Mouse (Mus musculus): ENCODE measurements around the gene Shoc2. TPM values are rescaled to one million over a fixed set of nuclear protein-coding genes. Genes with fewer than 3 reads are reported as not detected.

Gene Shoc2
- 41.7 and 46.8 TPM in 2 replicates for polyA plus RNA-seq (2016; fragmentation: Nextera tagmentation; extraction: Ambion mirVana)

DNA sequence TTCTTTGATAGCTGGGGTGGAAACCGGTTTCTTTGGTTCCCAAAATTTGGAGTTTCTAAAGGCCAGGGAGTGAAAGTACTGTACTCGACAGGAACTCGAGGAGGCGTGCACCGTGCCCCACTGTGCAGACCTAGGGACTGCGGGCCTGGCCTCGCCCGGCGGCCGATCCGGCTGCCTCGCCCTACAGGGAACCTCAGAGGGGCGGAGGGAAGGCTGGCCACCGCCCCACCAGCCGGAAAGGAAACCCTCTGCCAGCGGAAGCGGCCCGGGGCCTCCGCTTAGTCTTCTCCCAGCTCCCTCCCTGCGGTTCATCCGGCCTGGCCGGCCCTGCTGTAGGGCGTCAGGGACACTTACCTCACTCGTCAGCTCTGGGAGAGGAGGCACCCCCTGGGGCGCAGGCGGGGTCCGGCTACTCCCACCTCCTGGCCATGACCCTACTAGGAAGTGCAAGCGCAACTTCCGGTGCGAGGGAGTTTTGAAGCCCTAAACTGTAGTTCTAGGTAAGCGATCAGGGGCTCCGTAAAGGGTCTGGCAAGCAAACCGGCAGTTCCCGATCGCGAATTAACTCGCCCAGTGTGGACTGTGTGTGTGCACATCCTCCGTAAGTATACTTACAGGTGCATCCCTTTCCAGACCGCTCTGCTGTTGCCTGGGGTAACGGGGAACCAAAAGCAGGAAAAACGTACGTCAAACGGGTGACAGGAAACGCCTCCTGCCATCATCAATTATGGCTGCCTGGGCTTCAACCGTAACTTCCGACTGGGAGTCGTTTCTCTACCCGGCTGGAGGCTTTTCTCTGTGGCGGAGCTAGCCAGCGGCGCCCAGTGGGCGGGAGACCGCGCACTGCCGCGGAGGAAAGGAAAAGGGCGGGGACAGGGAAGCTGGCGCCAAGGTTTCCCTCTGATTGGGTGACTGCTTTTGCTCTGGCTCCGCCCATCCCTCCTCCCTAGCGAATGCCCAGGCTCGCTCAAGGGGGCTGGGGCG, at the start of gene Shoc2, which contains the start of gene Bbip1:
Shoc2 (plus strand) TSS at position 505 of the 984 bp plus-strand sequence.
Bbip1 (minus strand) TSS at position 826 of the 984 bp plus-strand sequence.
- Histone ChIP-seq H3K9me3 (no peaks in the 10 kb centered on the region), H3K4me3 (replicated peaks) (peak within 1 kb of the TSS; percentile 89), H3K4me2 (peak within 1 kb of the TSS; percentile 66), H3K36me3 (peaks cover 5% of the 10 kb centered on the region; the same call in 1 of the 2 replicates), H3K9ac (replicated peaks) (peak within 1 kb of the TSS; percentile 96), H3K27me3 (no peaks in the 10 kb centered on the region), H3K4me1 (replicated peaks) (peaks cover 14% of the 10 kb centered on the region), H3K27ac (peak within 1 kb of the TSS; percentile 96)
- peak; percentile 94 for ATAC-seq (ENCODE audit: insufficient number of reproducible peaks, insufficient read depth, low FRiP score, low TSS enrichment, low read depth)
- under 1% methylated on average over 62 of the region's 62 CpGs for WGBS

DNA sequence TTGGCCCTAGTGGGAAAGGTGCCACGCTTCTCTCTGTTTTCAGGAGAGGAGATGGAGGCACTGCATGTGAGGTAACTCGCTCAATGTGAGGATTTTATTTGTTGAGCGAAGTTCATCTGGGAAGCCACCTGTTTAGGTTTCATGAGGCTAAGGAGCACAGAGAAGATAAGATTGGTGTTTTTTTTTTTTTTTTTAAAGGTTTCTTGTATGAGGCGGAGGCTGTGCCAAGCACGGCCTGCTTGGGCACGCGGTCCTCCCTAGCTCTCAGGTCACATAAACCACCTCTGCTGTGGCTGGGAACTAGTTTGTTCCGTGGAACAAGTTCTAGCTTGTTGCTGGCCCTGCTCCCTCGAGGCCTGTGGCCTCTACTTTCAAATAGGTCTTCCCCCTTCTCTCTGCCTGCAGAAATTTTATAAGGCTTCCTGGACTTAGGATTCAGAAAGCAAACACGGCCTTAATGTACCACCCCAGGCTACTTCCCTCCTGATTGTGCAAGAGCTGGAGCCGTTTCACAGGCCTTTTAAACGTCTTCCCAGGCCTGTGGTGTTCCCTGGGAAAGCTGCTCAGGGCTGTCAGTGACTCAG, 49.5 kb upstream of the Shoc2 start:
- Histone ChIP-seq H3K4me3 (replicated peaks) (no peak overlapping the region), H3K4me1 (replicated peaks) (peaks cover 53% of the 10 kb centered on the region), H3K27me3 (no peaks in the 10 kb centered on the region), H3K9ac (replicated peaks) (no peak overlapping the region), H3K27ac (peak overlapping the region; percentile 81), H3K4me2 (no peak overlapping the region), H3K36me3 (no peaks in the 10 kb centered on the region), H3K9me3 (no peaks in the 10 kb centered on the region)
- peak; percentile 65; the same call in 1 of the 2 replicates for ATAC-seq (ENCODE audit: insufficient number of reproducible peaks, insufficient read depth, low FRiP score, low TSS enrichment, low read depth)
- 49% methylated on average over 12 of the region's 12 CpGs for WGBS

DNA sequence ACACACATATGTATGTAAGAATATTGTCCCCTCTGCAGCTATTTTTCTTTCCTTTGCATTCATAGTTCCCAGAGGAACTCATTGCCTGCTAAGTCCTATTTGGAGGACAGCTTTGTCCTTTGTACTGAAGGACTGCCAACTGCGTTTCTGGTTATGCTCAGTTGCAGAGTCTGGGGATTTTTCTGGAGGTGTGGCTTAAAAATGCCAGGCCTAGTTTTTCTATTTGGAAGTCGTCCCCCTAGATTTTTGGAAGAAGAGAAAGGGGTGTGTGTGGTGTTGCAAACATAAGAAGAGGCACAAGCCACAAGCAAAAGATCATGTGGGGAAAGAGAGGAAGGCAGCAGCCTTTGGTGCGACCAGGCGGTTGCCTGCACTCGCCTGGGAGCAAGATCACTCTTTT, 46.1 kb upstream of the Shoc2 start:
- WGBS: 84% methylated on average over 5 of the region's 5 CpGs
- no peaks in the 10 kb centered on the region for H3K9me3 ChIP-seq
- H3K4me2 ChIP-seq: no peak overlapping the region
- H3K4me3 ChIP-seq (replicated peaks): no peak overlapping the region
- H3K27me3 ChIP-seq: no peaks in the 10 kb centered on the region
- ATAC-seq (ENCODE audit: insufficient number of reproducible peaks, insufficient read depth, low FRiP score, low TSS enrichment, low read depth): no peak
- peaks cover 42% of the 10 kb centered on the region for H3K4me1 ChIP-seq (replicated peaks)
- no peaks in the 10 kb centered on the region for H3K36me3 ChIP-seq
- H3K9ac ChIP-seq (replicated peaks): no peak overlapping the region
- no peak overlapping the region for H3K27ac ChIP-seq

DNA sequence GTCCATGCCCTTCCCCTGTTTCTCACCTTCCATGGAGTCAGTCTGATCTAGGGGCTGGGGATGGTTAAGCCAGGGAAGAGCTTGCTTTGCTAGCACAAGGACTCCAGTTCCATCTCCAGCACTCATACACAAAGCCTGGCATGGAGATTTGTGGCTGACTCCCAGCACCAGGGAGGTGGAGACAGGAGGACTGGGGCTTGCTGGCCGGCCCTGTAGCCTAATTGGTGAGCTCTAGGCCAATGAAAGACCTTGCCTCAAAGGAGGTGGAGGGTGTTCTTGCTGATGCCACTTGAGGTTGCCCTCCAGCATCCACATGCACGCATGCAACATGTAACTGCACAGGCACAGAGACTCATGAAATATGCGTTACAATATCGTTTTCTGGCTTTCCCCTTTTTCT, 45.6 kb upstream of the Shoc2 start:
- Histone ChIP-seq H3K27me3 (no peaks in the 10 kb centered on the region), H3K4me2 (no peak overlapping the region), H3K4me3 (replicated peaks) (no peak overlapping the region), H3K9ac (replicated peaks) (no peak overlapping the region), H3K4me1 (replicated peaks) (peaks cover 39% of the 10 kb centered on the region), H3K27ac (no peak overlapping the region), H3K36me3 (no peaks in the 10 kb centered on the region), H3K9me3 (no peaks in the 10 kb centered on the region)
- WGBS: 80% methylated on average over 4 of the region's 4 CpGs
- no peak for ATAC-seq (ENCODE audit: insufficient number of reproducible peaks, insufficient read depth, low FRiP score, low TSS enrichment, low read depth)

DNA sequence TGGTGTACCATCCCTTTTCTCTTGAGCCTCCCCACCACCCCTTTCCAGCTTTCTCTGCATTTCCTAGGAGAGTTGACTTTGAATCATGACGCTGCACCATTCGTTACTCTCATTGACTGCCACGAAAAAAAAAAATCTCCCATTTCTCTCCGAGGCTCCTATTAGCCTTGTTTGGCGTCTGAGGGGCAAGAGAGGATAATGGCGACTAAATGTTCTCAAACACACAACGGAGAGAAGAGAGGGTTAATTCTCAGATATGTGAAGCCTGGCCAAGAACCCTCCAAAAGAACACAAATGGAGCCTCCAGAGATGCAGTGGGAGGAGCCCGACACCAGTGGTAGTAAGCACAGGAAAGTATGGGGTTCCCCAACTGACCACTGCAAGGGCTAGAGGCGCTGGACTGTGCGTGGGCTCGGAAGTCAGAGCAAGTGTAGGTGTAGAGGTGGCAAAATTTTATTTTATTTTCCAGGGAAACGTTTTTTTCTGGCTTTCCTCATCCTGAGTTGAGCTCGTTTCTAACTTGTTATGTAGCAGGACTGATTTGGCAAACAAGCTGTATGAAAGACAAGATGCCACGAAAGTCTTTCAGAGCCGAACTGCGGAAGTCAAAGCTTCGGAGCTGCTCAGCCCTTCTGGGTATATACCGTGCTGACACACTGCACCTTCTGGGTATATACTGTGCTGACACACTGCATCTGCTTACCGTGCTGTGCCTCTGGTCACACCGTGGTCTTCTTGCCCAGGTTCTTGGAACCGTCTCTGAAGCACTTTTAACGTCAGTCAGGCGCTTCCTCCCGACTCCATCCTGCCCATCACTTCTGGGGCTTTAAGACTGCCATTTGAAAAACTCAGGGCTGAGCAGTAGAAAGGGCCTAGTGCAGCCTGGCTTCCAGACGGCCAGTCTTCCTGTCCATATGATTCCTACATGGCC, 44.9 kb upstream of the Shoc2 start:
- H3K27me3 ChIP-seq: no peaks in the 10 kb centered on the region
- H3K9me3 ChIP-seq: no peaks in the 10 kb centered on the region
- no peak for ATAC-seq (ENCODE audit: insufficient number of reproducible peaks, insufficient read depth, low FRiP score, low TSS enrichment, low read depth)
- H3K36me3 ChIP-seq: no peaks in the 10 kb centered on the region
- no peak overlapping the region for H3K9ac ChIP-seq (replicated peaks)
- H3K4me1 ChIP-seq (replicated peaks): peaks cover 32% of the 10 kb centered on the region
- no peak overlapping the region for H3K4me3 ChIP-seq (replicated peaks)
- H3K4me2 ChIP-seq: no peak overlapping the region
- no peak overlapping the region for H3K27ac ChIP-seq
- 80% methylated on average over 25 of the region's 25 CpGs for WGBS

DNA sequence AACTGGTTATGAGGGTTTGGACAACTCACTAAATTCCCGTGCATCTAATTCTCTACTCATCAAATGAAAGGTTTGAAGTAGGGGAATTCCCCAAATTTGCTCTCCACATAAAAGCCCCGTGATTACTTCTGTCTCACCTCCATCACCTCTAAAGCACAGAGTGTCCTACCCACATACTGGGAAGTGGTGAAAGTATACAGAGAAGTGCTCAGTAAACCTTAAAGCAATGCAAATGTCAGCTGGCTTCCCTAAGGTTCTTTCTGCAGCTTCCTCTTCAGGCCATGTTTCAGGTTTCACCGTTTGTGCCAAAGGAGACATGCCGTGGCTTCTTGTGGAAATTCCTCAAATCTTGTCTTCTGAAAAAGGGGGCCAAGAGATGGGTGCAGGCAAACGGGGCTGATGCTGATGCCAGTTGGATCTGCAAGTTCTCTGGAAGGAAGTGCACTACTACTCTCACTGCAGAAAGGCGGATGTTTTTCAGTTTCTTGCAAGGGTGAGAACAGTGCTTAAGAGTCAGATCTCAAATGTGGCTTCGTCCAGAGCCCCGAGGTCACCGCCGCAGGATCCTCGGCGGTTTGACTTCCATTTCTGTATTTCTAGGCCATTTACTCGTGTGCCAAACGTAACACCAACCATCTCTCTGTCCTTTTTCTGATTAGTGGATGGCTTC, 44.0 kb upstream of the Shoc2 start:
- H3K36me3 ChIP-seq: no peaks in the 10 kb centered on the region

DNA sequence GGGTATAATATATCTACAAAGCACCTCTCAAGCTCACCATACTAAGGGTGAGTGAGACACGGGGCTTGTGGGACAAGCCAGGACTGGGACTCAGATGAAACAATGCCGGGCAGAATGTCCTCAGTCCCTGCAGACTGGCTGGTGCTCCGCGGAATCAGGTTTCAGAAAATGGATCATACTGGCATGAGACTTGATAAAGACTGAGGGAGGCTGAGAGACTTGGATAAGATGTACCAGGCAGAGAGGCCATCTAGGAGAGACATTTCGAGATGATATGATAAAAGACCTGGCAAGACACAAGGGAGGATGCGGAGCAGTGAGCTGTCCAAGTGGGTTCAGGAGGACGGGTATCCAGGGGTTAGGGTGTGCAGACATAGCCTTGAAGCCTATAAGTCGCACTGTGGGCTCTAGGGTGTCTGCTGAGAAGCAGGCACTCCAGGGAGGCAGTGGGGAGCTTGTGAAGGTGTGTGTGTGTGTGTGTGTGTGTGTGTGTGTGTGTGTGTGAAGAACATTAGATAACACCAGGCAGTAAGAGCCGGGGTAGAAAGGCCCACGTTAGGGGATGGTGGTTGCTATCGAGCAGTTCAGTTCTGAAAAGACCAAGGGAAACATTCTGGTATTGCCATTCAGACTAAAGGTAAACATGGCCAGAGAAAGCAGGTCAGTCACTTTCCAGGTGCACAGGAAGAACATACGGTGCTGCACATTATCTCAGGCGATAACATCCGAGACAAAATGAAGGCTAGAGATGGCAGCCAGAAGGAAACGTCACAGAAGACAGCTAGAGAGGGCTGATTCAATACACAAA, 42.0 kb upstream of the Shoc2 start:
- H3K9me3 ChIP-seq: no peaks in the 10 kb centered on the region
- H3K4me3 ChIP-seq (replicated peaks): peak overlapping the region; percentile 98
- no peak for ATAC-seq (ENCODE audit: insufficient number of reproducible peaks, insufficient read depth, low FRiP score, low TSS enrichment, low read depth)
- H3K4me2 ChIP-seq: peak overlapping the region; percentile 68
- WGBS: 67% methylated on average over 15 of the region's 15 CpGs
- H3K27ac ChIP-seq: peak overlapping the region; percentile 90
- H3K27me3 ChIP-seq: no peaks in the 10 kb centered on the region
- peaks cover 33% of the 10 kb centered on the region for H3K4me1 ChIP-seq (replicated peaks)
- H3K36me3 ChIP-seq: no peaks in the 10 kb centered on the region
- H3K9ac ChIP-seq (replicated peaks): peak overlapping the region; percentile 97

More for the DNA sequence above, 44.0 kb upstream of the Shoc2 start:
- no peak overlapping the region for H3K27ac ChIP-seq
- WGBS: 80% methylated on average over 14 of the region's 14 CpGs
- H3K4me2 ChIP-seq: no peak overlapping the region
- no peak overlapping the region for H3K9ac ChIP-seq (replicated peaks)
- no peaks in the 10 kb centered on the region for H3K9me3 ChIP-seq
- H3K4me3 ChIP-seq (replicated peaks): no peak overlapping the region
- H3K27me3 ChIP-seq: no peaks in the 10 kb centered on the region
- H3K4me1 ChIP-seq (replicated peaks): peaks cover 31% of the 10 kb centered on the region
- no peak for ATAC-seq (ENCODE audit: insufficient number of reproducible peaks, insufficient read depth, low FRiP score, low TSS enrichment, low read depth)

DNA sequence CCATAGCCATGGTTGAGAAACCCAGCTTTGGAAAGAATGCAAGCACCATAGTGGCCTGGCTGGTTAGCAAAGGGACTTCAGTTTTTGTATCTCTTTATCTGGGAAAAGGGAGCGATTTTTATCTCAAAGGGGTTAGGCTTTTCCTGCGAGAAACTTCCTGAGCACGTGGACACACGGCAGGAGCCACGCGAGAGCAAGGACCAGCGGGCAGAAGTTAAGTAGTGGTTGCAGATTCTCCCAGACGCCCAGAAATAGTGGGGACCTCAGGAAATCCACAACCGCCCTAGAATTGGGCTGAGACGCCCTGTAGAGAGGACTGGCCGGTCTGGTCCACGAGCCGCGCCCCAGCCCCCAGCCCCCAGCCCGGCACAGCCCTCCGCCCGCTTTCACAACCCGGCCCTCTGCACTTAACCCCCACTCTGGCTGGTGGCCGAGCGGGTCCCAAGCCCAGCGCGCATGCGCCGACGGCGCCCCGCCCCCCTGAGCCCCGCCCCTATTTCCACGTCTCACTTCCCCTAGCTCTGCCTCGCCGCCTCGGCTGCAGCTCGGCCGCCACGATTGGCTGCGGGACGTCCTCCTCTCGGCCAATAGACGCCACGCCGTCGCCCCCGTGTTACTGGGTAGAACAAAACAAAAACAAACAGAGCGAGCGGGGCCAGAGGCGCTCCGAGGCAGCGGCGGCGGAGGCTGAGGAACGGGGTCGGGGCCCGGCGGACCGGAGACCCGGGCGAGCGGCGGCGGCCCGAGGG, 41.2 kb upstream of the Shoc2 start:
- Histone ChIP-seq H3K4me2 (peak overlapping the region; percentile 68), H3K36me3 (no peaks in the 10 kb centered on the region), H3K9ac (replicated peaks) (peak overlapping the region; percentile 97), H3K27me3 (no peaks in the 10 kb centered on the region), H3K4me1 (replicated peaks) (peaks cover 33% of the 10 kb centered on the region), H3K27ac (peak overlapping the region; percentile 90), H3K9me3 (no peaks in the 10 kb centered on the region), H3K4me3 (replicated peaks) (peak overlapping the region; percentile 98)
- ATAC-seq (ENCODE audit: insufficient number of reproducible peaks, insufficient read depth, low FRiP score, low TSS enrichment, low read depth): peak; percentile 98
- WGBS: under 1% methylated on average over 61 of the region's 61 CpGs

DNA sequence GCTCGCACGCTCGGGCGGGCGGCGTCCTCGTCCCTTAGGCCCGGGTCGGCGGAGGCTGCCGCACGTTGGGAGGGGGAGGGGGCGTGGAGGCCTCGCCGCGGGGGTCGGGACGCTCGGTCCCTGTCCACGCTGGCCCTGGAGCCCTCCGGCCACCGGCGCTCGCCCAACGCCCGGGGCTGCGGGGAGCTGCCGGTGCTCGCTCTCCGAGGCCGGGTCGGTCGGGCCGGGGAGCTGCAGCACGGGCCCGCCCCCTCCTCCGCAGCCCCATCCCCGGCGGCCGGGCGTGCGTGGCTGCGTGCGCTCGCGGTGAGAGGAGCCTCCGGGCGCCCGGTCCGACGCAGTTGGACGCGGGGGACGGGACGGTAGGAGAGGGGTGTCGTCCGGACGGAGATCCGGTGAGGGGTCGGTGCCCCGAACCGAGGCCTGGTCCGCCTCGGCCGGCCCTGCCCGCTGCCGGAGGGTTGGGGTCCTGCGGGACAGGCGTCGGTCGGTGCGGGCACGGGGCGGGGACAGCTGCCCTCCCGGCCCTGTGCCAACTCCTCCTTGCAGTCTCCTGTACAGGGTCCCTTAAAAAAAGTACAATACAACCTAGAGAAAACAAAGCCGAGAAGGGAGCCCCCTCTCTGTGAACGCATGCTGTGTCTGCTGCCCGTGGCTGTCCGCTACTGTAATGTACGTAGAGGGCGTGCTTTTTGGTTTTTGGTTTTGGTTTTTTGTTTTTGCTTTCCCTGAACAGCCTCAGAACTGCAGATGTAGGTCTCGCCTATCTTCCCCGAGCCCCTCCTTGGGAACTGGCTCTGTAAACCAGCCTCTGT, 40.4 kb upstream of the Shoc2 start:
- under 1% methylated on average over 78 of the region's 83 CpGs for WGBS

More for the DNA sequence above, 40.4 kb upstream of the Shoc2 start:
- Histone ChIP-seq H3K4me2 (peak overlapping the region; percentile 62), H3K36me3 (0 out of 2 replicates have a peak, but pooled peaks cover 4% of the 10 kb centered on the region), H3K27ac (peak overlapping the region; percentile 90), H3K27me3 (no peaks in the 10 kb centered on the region), H3K4me1 (replicated peaks) (peaks cover 33% of the 10 kb centered on the region), H3K9me3 (no peaks in the 10 kb centered on the region), H3K4me3 (replicated peaks) (peak overlapping the region; percentile 98), H3K9ac (replicated peaks) (peak overlapping the region; percentile 97)
- peak; percentile 72 for ATAC-seq (ENCODE audit: insufficient number of reproducible peaks, insufficient read depth, low FRiP score, low TSS enrichment, low read depth)

All from limb, embryonic 12.5 days (tissue).